Mouse (Mus musculus) macrophage (primary cell): Measurements from ENCODE around the gene Olfr943. TPM values are rescaled to one million over a fixed set of nuclear protein-coding genes. Genes with fewer than 3 reads are reported as not detected.

Source experiments
- H3K27ac ChIP-seq: fragments of 350-480 bp; formaldehyde crosslinking; 2 replicates; pipeline ENCODE4 v1.9.0; 2021
- H3K36me3 ChIP-seq: fragments of 350-480 bp; formaldehyde crosslinking; 2 replicates; pipeline ENCODE4 v1.9.0; 2021; ENCODE audit errors: inconsistent target
- H3K4me3 ChIP-seq: fragments of 350-480 bp; formaldehyde crosslinking; 2 replicates; pipeline ENCODE4 v1.9.0; 2021; ENCODE audit errors: inconsistent target
- H3K79me2 ChIP-seq: fragments of 350-480 bp; formaldehyde crosslinking; 2 replicates; pipeline ENCODE4 v1.9.0; 2021; ENCODE audit errors: inconsistent target
- WGBS: methylation state at CpG from one replicate; pipeline ENCODE4 v1.1.7; 2026; ENCODE audit warnings: inconsistent platforms; ENCODE audit not compliant: missing documents; 5-methylcytosine and 5-hydroxymethylcytosine counted together
- polyA plus RNA-seq: library from polyadenylated mRNA; stranded (reverse); fragments of 250-400 nt; gene quantifications from 3 replicates; pipeline ENCODE4 v1.2.4, GENCODE M21; 2018; ENCODE audit warnings: inconsistent platforms
- total RNA-seq, 78 experiments: library from RNA; depleted of rRNA; stranded (reverse); fragments of 250-400 nt; gene quantifications; 1 replicate in 9 of 78; 2 replicates in 24 of 78; 3 replicates in 43 of 78; 4 replicates in 2 of 78; pipeline ENCODE4 v1.2.4; 2018; ENCODE audit warnings: inconsistent platforms in 56 of 78

Olfr943 gene
- not detected for total RNA-seq (2018; cell fraction: chromatin; rRNA removed)
- total RNA-seq (2018; cell fraction: cytosol; rRNA removed) = not detected
- total RNA-seq (2018; cell fraction: nucleus; rRNA removed) = not detected
- polyA plus RNA-seq = not detected in 3 replicates

- 89% methylated on average over 3 of the region's 5 CpGs for WGBS
- H3K36me3 ChIP-seq = no peaks in the 10 kb centered on the region
- H3K79me2 ChIP-seq = no peaks in the 10 kb centered on the region
Observed at GRCm38 (mm10) chr9:39166004-39166403, at the start of gene Olfr943. Gene Olfr943 (plus strand): TSS chr9:39166304.

GRCm38 (mm10) chr9:39127326-39127725 lies 38.8 kb upstream of the Olfr943 start:
- Histone ChIP-seq H3K36me3 (no peaks in the 10 kb centered on the region), H3K4me3 (no peak overlapping the region)
- WGBS = 69% methylated on average over 1 of the region's 1 CpGs

More at GRCm38 (mm10) chr9:39166004-39166403, at the start of gene Olfr943:
- no peak within 1 kb of the TSS for H3K27ac ChIP-seq
- no peak within 1 kb of the TSS for H3K4me3 ChIP-seq

GRCm38 (mm10) chr9:39127831-39128230 lies 38.3 kb upstream of the Olfr943 start, which contains the start of gene Olfr27:
Gene Olfr27 (plus strand): TSS chr9:39128131.
- Histone ChIP-seq H3K36me3 (no peaks in the 10 kb centered on the region), H3K79me2 (no peaks in the 10 kb centered on the region), H3K4me3 (no peak within 1 kb of the TSS), H3K27ac (no peak within 1 kb of the TSS)

More at GRCm38 (mm10) chr9:39127326-39127725, 38.8 kb upstream of the Olfr943 start:
- no peaks in the 10 kb centered on the region for H3K79me2 ChIP-seq
- no peak overlapping the region for H3K27ac ChIP-seq

- 80% methylated on average over 1 of the region's 1 CpGs for WGBS
- Histone ChIP-seq H3K36me3 (no peaks in the 10 kb centered on the region), H3K4me3 (no peak overlapping the region), H3K27ac (no peak overlapping the region), H3K79me2 (no peaks in the 10 kb centered on the region)
Observed at GRCm38 (mm10) chr9:39152401-39152800, 13.7 kb upstream of the Olfr943 start.

GRCm38 (mm10) chr9:39201620-39202019 lies 35.5 kb downstream of the Olfr943 start, which contains the start of gene Olfr944:
Gene Olfr944 (plus strand): TSS chr9:39201920.
- Histone ChIP-seq H3K36me3 (no peaks in the 10 kb centered on the region), H3K4me3 (no peak within 1 kb of the TSS)

More at GRCm38 (mm10) chr9:39201620-39202019, 35.5 kb downstream of the Olfr943 start, which contains the start of gene Olfr944:
- Histone ChIP-seq H3K27ac (no peak within 1 kb of the TSS), H3K79me2 (no peaks in the 10 kb centered on the region)

Other genes with a start within 250 kb of the Olfr943 start
- gene Olfr930, start 236.5 kb upstream of the Olfr943 start, polyA plus RNA-seq = not detected in 3 replicates
- gene Olfr933, start 194.0 kb upstream of the Olfr943 start, polyA plus RNA-seq = not detected in 3 replicates
- gene Olfr934, start 178.0 kb upstream of the Olfr943 start, polyA plus RNA-seq = not detected in 3 replicates
- not detected in 3 replicates for gene Olfr935, start 166.6 kb upstream of the Olfr943 start, polyA plus RNA-seq
- gene Olfr146, start 142.9 kb upstream of the Olfr943 start, polyA plus RNA-seq = not detected in 3 replicates
- gene Olfr937, start 101.4 kb upstream of the Olfr943 start, polyA plus RNA-seq = not detected in 3 replicates
- not detected in 3 replicates for gene Olfr938, start 87.4 kb upstream of the Olfr943 start, polyA plus RNA-seq
- gene Olfr27, start 38.2 kb upstream of the Olfr943 start, polyA plus RNA-seq = not detected in 3 replicates
- not detected in 3 replicates for gene Olfr944, start 35.6 kb downstream of the Olfr943 start, polyA plus RNA-seq
- not detected in 3 replicates for gene Olfr1537, start 83.7 kb downstream of the Olfr943 start, polyA plus RNA-seq
- not detected in 3 replicates for gene Olfr945, start 110.5 kb downstream of the Olfr943 start, polyA plus RNA-seq
- not detected in 3 replicates for gene Olfr948, start 159.7 kb downstream of the Olfr943 start, polyA plus RNA-seq
- not detected in 3 replicates for gene Olfr951, start 221.1 kb downstream of the Olfr943 start, polyA plus RNA-seq